Mouse (Mus musculus) C2C12 (cell line): Measurements from ENCODE around the gene Efnb3.

Experiments used
- CTCF ChIP-seq: IDR thresholded peaks from one replicate; pipeline ENCODE4 v1.5.1; 2011; ENCODE audit not compliant: control insufficient read depth, insufficient read depth, insufficient read length
- USF1 ChIP-seq: IDR thresholded peaks from one replicate; pipeline ENCODE4 v1.6.1; 2011; ENCODE audit warnings: low read depth, mild to moderate bottlenecking, control low read depth, moderate library complexity

DNA sequence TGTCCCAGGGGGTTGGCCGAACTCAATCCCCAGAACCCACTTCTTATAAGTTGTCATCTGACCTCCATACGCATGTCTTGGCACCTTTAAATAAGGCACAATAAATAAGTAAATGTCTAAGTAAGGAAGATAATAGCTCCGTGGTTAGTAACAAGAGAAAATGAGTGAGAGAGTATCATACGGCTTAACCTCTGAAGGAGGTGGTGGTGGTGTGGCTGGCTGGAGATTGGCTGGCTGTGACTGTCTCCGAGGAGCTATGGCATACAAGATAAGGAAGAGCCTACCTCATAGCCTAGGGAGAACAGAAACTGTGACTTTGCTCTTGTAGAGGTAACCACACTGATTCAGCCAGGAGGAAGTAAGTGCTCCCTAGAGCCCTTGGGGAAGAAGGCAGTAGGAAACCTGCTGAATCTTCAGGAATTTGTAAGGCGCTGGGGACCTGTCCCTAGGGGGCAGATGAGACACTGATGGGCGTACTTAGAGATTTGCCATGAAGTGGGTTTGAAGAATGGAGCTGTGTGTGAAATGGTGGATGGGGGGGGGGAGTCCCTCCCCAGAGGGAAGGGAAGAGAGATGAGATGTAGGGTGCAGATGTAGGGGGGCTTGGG lies 25.8 kb upstream of the Efnb3 start:
- no peak for TF ChIP-seq CTCF
- no peak for TF ChIP-seq USF1
